Mouse (Mus musculus) embryonic facial prominence, embryonic 12.5 days (tissue): ENCODE measurements at regions not wholly inside any gene's neighbourhood (a gene's known extent, or its start where the extent isn't known, plus 50 kb on each side); places are given as distances from the start of the nearest gene placed in this dataset.

Experiments
- ATAC-seq: fragments of 200-750 bp; cut with Nextera tagmentation; 2 replicates; pipeline ENCODE4 v1.8.0; 2017; ENCODE audit not compliant: insufficient number of reproducible peaks, insufficient read depth, low FRiP score, low TSS enrichment
- H3K27ac ChIP-seq: fragments of 300-500 bp; sonication (generic); 2 replicates; pipeline ENCODE4 v1.5.1; 2016; ENCODE audit warnings: mild to moderate bottlenecking
- H3K27me3 ChIP-seq: fragments of 300-500 bp; sonication (generic); 2 replicates; pipeline ENCODE4 v1.6.1; 2016; ENCODE audit warnings: mild to moderate bottlenecking, moderate library complexity
- H3K36me3 ChIP-seq: fragments of 300-500 bp; sonication (generic); 2 replicates; pipeline ENCODE4 v1.6.1; 2016; ENCODE audit warnings: mild to moderate bottlenecking
- H3K4me1 ChIP-seq: fragments of 300-500 bp; sonication (generic); 2 replicates; pipeline ENCODE4 v1.6.1; 2016
- H3K4me2 ChIP-seq: fragments of 300-500 bp; sonication (generic); replicated peaks from 2 replicates; pipeline ENCODE4 v1.6.1; 2016; ENCODE audit warnings: mild to moderate bottlenecking, moderate library complexity
- H3K4me3 ChIP-seq: fragments of 300-500 bp; sonication (generic); 2 replicates; pipeline ENCODE4 v1.5.1; 2016; ENCODE audit warnings: mild to moderate bottlenecking
- H3K9ac ChIP-seq: fragments of 300-500 bp; sonication (generic); 2 replicates; pipeline ENCODE4 v1.6.1; 2016; ENCODE audit warnings: mild to moderate bottlenecking, moderate library complexity
- H3K9me3 ChIP-seq: fragments of 300-500 bp; sonication (generic); 2 replicates; pipeline ENCODE4 v1.6.1; 2016; ENCODE audit warnings: mild to moderate bottlenecking, moderate library complexity
- WGBS: fragments of 180-500 bp; shearing (Covaris S2); methylation state at CpG from one replicate; pipeline ENCODE4 v1.1.7; 2016; 5-methylcytosine and 5-hydroxymethylcytosine counted together

- H3K9me3 ChIP-seq: no peaks in the 10 kb centered on the region
- no peaks in the 10 kb centered on the region for H3K36me3 ChIP-seq
- H3K4me2 ChIP-seq: no peak overlapping the region
- H3K27me3 ChIP-seq: no peaks in the 10 kb centered on the region
- no peak overlapping the region for H3K27ac ChIP-seq
- H3K4me3 ChIP-seq: no peak overlapping the region
- 66% methylated on average over 11 of the region's 11 CpGs for WGBS
- no peak for ATAC-seq
- no peaks in the 10 kb centered on the region for H3K4me1 ChIP-seq
- H3K9ac ChIP-seq: no peak overlapping the region
Observed at GRCm38 (mm10) chr1:35846224-35846936, 221.8 kb upstream of the Hs6st1 start.

GRCm38 (mm10) chr1:35848160-35848954 is 219.8 kb upstream of the Hs6st1 start:
- H3K27ac ChIP-seq: no peak overlapping the region
- H3K9ac ChIP-seq: no peak overlapping the region
- no peaks in the 10 kb centered on the region for H3K27me3 ChIP-seq
- no peaks in the 10 kb centered on the region for H3K9me3 ChIP-seq
- no peaks in the 10 kb centered on the region for H3K36me3 ChIP-seq
- no peak overlapping the region for H3K4me2 ChIP-seq
- H3K4me1 ChIP-seq: no peaks in the 10 kb centered on the region
- no peak for ATAC-seq
- 84% methylated on average over 12 of the region's 12 CpGs for WGBS
- no peak overlapping the region for H3K4me3 ChIP-seq

- Histone ChIP-seq H3K27ac (no peak overlapping the region), H3K4me2 (no peak overlapping the region), H3K9ac (no peak overlapping the region), H3K36me3 (no peaks in the 10 kb centered on the region), H3K4me3 (no peak overlapping the region), H3K9me3 (no peaks in the 10 kb centered on the region), H3K27me3 (no peaks in the 10 kb centered on the region), H3K4me1 (no peaks in the 10 kb centered on the region)
- 80% methylated on average over 11 of the region's 11 CpGs for WGBS
- ATAC-seq: no peak
Observed at GRCm38 (mm10) chr1:35849406-35850190, 218.6 kb upstream of the Hs6st1 start.

- H3K4me1 ChIP-seq: no peaks in the 10 kb centered on the region
- H3K4me2 ChIP-seq: no peak overlapping the region
- WGBS: 82% methylated on average over 8 of the region's 8 CpGs
- no peaks in the 10 kb centered on the region for H3K9me3 ChIP-seq
- H3K4me3 ChIP-seq: no peak overlapping the region
- H3K27ac ChIP-seq: no peak overlapping the region
- H3K27me3 ChIP-seq: no peaks in the 10 kb centered on the region
- ATAC-seq: no peak
- H3K9ac ChIP-seq: no peak overlapping the region
- H3K36me3 ChIP-seq: no peaks in the 10 kb centered on the region
Observed at GRCm38 (mm10) chr1:35850191-35850545, 218.0 kb upstream of the Hs6st1 start.

GRCm38 (mm10) chr1:35850566-35851085 is 217.6 kb upstream of the Hs6st1 start:
- H3K9ac ChIP-seq: no peak overlapping the region
- H3K4me2 ChIP-seq: no peak overlapping the region
- H3K36me3 ChIP-seq: no peaks in the 10 kb centered on the region
- no peaks in the 10 kb centered on the region for H3K9me3 ChIP-seq
- WGBS: 74% methylated on average over 9 of the region's 9 CpGs
- H3K4me3 ChIP-seq: no peak overlapping the region
- no peaks in the 10 kb centered on the region for H3K4me1 ChIP-seq
- no peak overlapping the region for H3K27ac ChIP-seq
- H3K27me3 ChIP-seq: no peaks in the 10 kb centered on the region
- no peak for ATAC-seq

GRCm38 (mm10) chr1:35851681-35852409 is 216.4 kb upstream of the Hs6st1 start:
- no peak for ATAC-seq

GRCm38 (mm10) chr1:35853018-35853417 is 215.2 kb upstream of the Hs6st1 start:
- Histone ChIP-seq H3K36me3 (no peaks in the 10 kb centered on the region), H3K9me3 (no peaks in the 10 kb centered on the region), H3K4me3 (no peak overlapping the region), H3K4me1 (no peaks in the 10 kb centered on the region), H3K9ac (no peak overlapping the region), H3K4me2 (no peak overlapping the region), H3K27ac (no peak overlapping the region), H3K27me3 (no peaks in the 10 kb centered on the region)
- WGBS: 84% methylated on average over 1 of the region's 1 CpGs
- no peak for ATAC-seq

More at GRCm38 (mm10) chr1:35851681-35852409, 216.4 kb upstream of the Hs6st1 start:
- Histone ChIP-seq H3K9ac (no peak overlapping the region), H3K9me3 (no peaks in the 10 kb centered on the region), H3K36me3 (no peaks in the 10 kb centered on the region), H3K4me2 (no peak overlapping the region), H3K4me3 (no peak overlapping the region), H3K4me1 (no peaks in the 10 kb centered on the region), H3K27me3 (no peaks in the 10 kb centered on the region), H3K27ac (no peak overlapping the region)
- WGBS: 94% methylated on average over 4 of the region's 4 CpGs

- no peak overlapping the region for H3K9ac ChIP-seq
- no peak overlapping the region for H3K4me3 ChIP-seq
- no peak for ATAC-seq
- no peaks in the 10 kb centered on the region for H3K9me3 ChIP-seq
- H3K36me3 ChIP-seq: no peaks in the 10 kb centered on the region
- no peaks in the 10 kb centered on the region for H3K27me3 ChIP-seq
- no peak overlapping the region for H3K4me2 ChIP-seq
- WGBS: 83% methylated on average over 4 of the region's 4 CpGs
- no peaks in the 10 kb centered on the region for H3K4me1 ChIP-seq
- no peak overlapping the region for H3K27ac ChIP-seq
Observed at GRCm38 (mm10) chr1:35855650-35856049, 212.6 kb upstream of the Hs6st1 start.

GRCm38 (mm10) chr1:35858342-35858741 is 209.9 kb upstream of the Hs6st1 start:
- H3K4me2 ChIP-seq: no peak overlapping the region
- no peaks in the 10 kb centered on the region for H3K36me3 ChIP-seq

GRCm38 (mm10) chr1:35860779-35861178 is 207.4 kb upstream of the Hs6st1 start:
- ATAC-seq: no peak
- no peaks in the 10 kb centered on the region for H3K27me3 ChIP-seq
- no peak overlapping the region for H3K4me2 ChIP-seq
- H3K9me3 ChIP-seq: no peaks in the 10 kb centered on the region
- H3K9ac ChIP-seq: no peak overlapping the region
- no peaks in the 10 kb centered on the region for H3K4me1 ChIP-seq
- no peaks in the 10 kb centered on the region for H3K36me3 ChIP-seq
- H3K27ac ChIP-seq: no peak overlapping the region
- WGBS: 85% methylated on average over 5 of the region's 5 CpGs
- no peak overlapping the region for H3K4me3 ChIP-seq

More at GRCm38 (mm10) chr1:35858342-35858741, 209.9 kb upstream of the Hs6st1 start:
- H3K4me1 ChIP-seq: no peaks in the 10 kb centered on the region
- no peak overlapping the region for H3K27ac ChIP-seq
- WGBS: 66% methylated on average over 3 of the region's 3 CpGs
- no peak overlapping the region for H3K9ac ChIP-seq
- no peaks in the 10 kb centered on the region for H3K27me3 ChIP-seq
- no peaks in the 10 kb centered on the region for H3K9me3 ChIP-seq
- H3K4me3 ChIP-seq: no peak overlapping the region
- no peak for ATAC-seq

- WGBS: 87% methylated on average over 5 of the region's 5 CpGs
- H3K4me1 ChIP-seq: no peaks in the 10 kb centered on the region
- ATAC-seq: no peak
- H3K4me3 ChIP-seq: no peak overlapping the region
- no peaks in the 10 kb centered on the region for H3K9me3 ChIP-seq
- H3K27ac ChIP-seq: no peak overlapping the region
- H3K27me3 ChIP-seq: no peaks in the 10 kb centered on the region
- no peaks in the 10 kb centered on the region for H3K36me3 ChIP-seq
- no peak overlapping the region for H3K9ac ChIP-seq
- no peak overlapping the region for H3K4me2 ChIP-seq
Observed at GRCm38 (mm10) chr1:35862196-35862595, 206.0 kb upstream of the Hs6st1 start.
